Mouse (Mus musculus): Measurements from ENCODE around the gene Cadm3. TPM values are rescaled to one million over a fixed set of nuclear protein-coding genes. Genes with fewer than 3 reads are reported as not detected.

The Cadm3 gene
- polyA plus RNA-seq, 1 experiment from 2014 or later: 1.4 TPM

- ATAC-seq (ENCODE audit: low FRiP score, low TSS enrichment) (no peak), DNase-seq (ENCODE audit: low spot score) (no peak)
- no peaks in the 10 kb centered on the region for H3K36me3 ChIP-seq (ENCODE audit: control insufficient read depth, insufficient read depth, low read length)
- no peak overlapping the region for H3K9ac ChIP-seq (ENCODE audit: low read length)
- H3K4me1 ChIP-seq (replicated peaks; ENCODE audit: control insufficient read depth, insufficient read depth): no peaks in the 10 kb centered on the region
- no peak overlapping the region for H3K4me3 ChIP-seq (ENCODE audit: low read depth, low read length)
- no peaks in the 10 kb centered on the region for H3K9me3 ChIP-seq (ENCODE audit: control insufficient read depth, low read length)
- no peak overlapping the region for H3K4me2 ChIP-seq (replicated peaks; ENCODE audit: low read depth)
- no peak overlapping the region for H3K27ac ChIP-seq (replicated peaks)
- 81% methylated on average over 6 of the region's 6 CpGs for WGBS
- TF ChIP-seq CTCF (IDR thresholded peaks at IDR 0.05; ENCODE audit: low read depth) (no peak), EP300 (optimal IDR thresholded peaks at IDR 0.05) (no peak)
- no peaks in the 10 kb centered on the region for H3K27me3 ChIP-seq (ENCODE audit: control insufficient read depth, insufficient read depth, low read length)
These were observed 4.1 kb upstream of the Cadm3 start for GRCm38 (mm10) chr1:173371586-173371985.

DNA sequence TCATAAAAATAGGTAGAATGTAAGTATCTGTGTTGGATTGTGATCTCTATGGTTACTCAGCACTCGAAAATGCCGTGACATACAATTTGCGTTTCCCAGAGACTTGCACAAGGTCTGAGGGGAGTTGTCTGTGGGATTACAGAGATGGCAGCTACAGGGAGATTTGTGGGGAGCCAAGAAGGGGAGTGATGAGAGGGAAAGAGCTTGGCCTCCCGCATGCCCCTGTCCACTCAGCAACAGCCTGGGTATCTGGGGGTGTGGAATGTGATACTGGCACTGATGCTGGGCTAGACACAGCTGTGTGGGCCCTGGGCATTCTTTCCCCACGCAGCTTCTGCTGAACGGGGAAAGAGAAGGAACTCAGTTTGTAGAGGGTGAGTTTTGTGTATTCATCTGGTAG, 3.0 kb upstream of the Cadm3 start:
- H3K9me3 ChIP-seq (ENCODE audit: control insufficient read depth, low read length): no peaks in the 10 kb centered on the region
- H3K27ac ChIP-seq (replicated peaks): no peak overlapping the region
- WGBS: 72% methylated on average over 6 of the region's 6 CpGs
- no peak for DNase-seq (ENCODE audit: low spot score)
- no peak for ATAC-seq (ENCODE audit: low FRiP score, low TSS enrichment)
- H3K36me3 ChIP-seq (ENCODE audit: control insufficient read depth, insufficient read depth, low read length): no peaks in the 10 kb centered on the region
- no peak overlapping the region for H3K9ac ChIP-seq (ENCODE audit: low read length)
- no peak overlapping the region for H3K4me3 ChIP-seq (ENCODE audit: low read depth, low read length)
- TF ChIP-seq CTCF (IDR thresholded peaks at IDR 0.05; ENCODE audit: low read depth) (no peak), EP300 (optimal IDR thresholded peaks at IDR 0.05) (no peak)
- no peak overlapping the region for H3K4me2 ChIP-seq (replicated peaks; ENCODE audit: low read depth)
- no peaks in the 10 kb centered on the region for H3K27me3 ChIP-seq (ENCODE audit: control insufficient read depth, insufficient read depth, low read length)
- H3K4me1 ChIP-seq (replicated peaks; ENCODE audit: control insufficient read depth, insufficient read depth): no peaks in the 10 kb centered on the region

DNA sequence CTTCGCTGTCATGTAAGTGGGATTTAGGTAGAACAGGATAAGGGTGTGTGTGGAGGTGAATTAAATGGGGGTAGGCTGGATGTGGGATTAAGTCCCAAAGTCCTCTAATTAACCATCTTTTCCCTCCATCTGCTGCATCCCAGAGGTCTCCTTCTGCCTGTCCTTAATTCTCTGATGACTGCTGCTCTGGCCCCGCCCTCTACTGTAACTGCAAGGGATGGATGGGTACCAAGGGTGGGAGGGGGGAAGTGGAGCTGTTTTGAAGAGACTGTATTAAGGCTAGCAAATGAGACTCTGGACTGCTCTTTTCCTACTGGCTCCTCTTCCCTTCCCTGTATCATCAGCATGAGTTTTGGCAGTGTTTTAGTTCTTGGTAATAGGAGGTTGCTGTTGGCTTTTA, 2.1 kb upstream of the Cadm3 start:
- H3K27me3 ChIP-seq (ENCODE audit: control insufficient read depth, insufficient read depth, low read length): no peaks in the 10 kb centered on the region
- no peak overlapping the region for H3K27ac ChIP-seq (replicated peaks)
- H3K4me3 ChIP-seq (ENCODE audit: low read depth, low read length): no peak overlapping the region
- TF ChIP-seq EP300 (optimal IDR thresholded peaks at IDR 0.05): no peak
- no peak for TF ChIP-seq CTCF (IDR thresholded peaks at IDR 0.05; ENCODE audit: low read depth)
- no peaks in the 10 kb centered on the region for H3K4me1 ChIP-seq (replicated peaks; ENCODE audit: control insufficient read depth, insufficient read depth)
- no peak overlapping the region for H3K4me2 ChIP-seq (replicated peaks; ENCODE audit: low read depth)
- H3K9ac ChIP-seq (ENCODE audit: low read length): no peak overlapping the region
- H3K36me3 ChIP-seq (ENCODE audit: control insufficient read depth, insufficient read depth, low read length): no peaks in the 10 kb centered on the region
- H3K9me3 ChIP-seq (ENCODE audit: control insufficient read depth, low read length): no peaks in the 10 kb centered on the region
- DNase-seq (ENCODE audit: low spot score) (no peak), ATAC-seq (ENCODE audit: low FRiP score, low TSS enrichment) (no peak)
- 87% methylated on average over 2 of the region's 2 CpGs for WGBS

- ATAC-seq (ENCODE audit: low FRiP score, low TSS enrichment) (peak; percentile 25; the same call in 1 of the 2 replicates), DNase-seq (ENCODE audit: low spot score) (no peak)
- Histone ChIP-seq H3K4me1 (replicated peaks; ENCODE audit: control insufficient read depth, insufficient read depth) (no peaks in the 10 kb centered on the region), H3K9ac (ENCODE audit: low read length) (peak overlapping the region; percentile 31; the same call in 1 of the 2 replicates), H3K4me3 (ENCODE audit: low read depth, low read length) (peak overlapping the region; percentile 48), H3K27ac (replicated peaks) (no peak overlapping the region), H3K36me3 (ENCODE audit: control insufficient read depth, insufficient read depth, low read length) (no peaks in the 10 kb centered on the region), H3K27me3 (ENCODE audit: control insufficient read depth, insufficient read depth, low read length) (no peaks in the 10 kb centered on the region), H3K4me2 (replicated peaks; ENCODE audit: low read depth) (peak overlapping the region; percentile 70), H3K9me3 (ENCODE audit: control insufficient read depth, low read length) (no peaks in the 10 kb centered on the region)
- under 1% methylated on average over 30 of the region's 31 CpGs for WGBS
- TF ChIP-seq CTCF (IDR thresholded peaks at IDR 0.05; ENCODE audit: low read depth) (no peak), EP300 (optimal IDR thresholded peaks at IDR 0.05) (no peak)
These were observed 667 bp downstream of the Cadm3 start for GRCm38 (mm10) chr1:173366701-173367355.

GRCm38 (mm10) chr1:173365970-173366409, 1.5 kb downstream of the Cadm3 start:
- 0 out of 2 replicates have a peak, but pooled peaks have one; percentile 43 for ATAC-seq (ENCODE audit: low FRiP score, low TSS enrichment)
- 0 out of 2 replicates have a peak overlapping the region, but pooled peaks have one; percentile 48 for H3K4me3 ChIP-seq (ENCODE audit: low read depth, low read length)
- 4% methylated on average over 12 of the region's 13 CpGs for WGBS

GRCm38 (mm10) chr1:173364125-173364800, 3.2 kb downstream of the Cadm3 start:
- Histone ChIP-seq H3K9ac (ENCODE audit: low read length) (no peak overlapping the region), H3K27me3 (ENCODE audit: control insufficient read depth, insufficient read depth, low read length) (no peaks in the 10 kb centered on the region), H3K9me3 (ENCODE audit: control insufficient read depth, low read length) (no peaks in the 10 kb centered on the region), H3K36me3 (ENCODE audit: control insufficient read depth, insufficient read depth, low read length) (no peaks in the 10 kb centered on the region), H3K4me2 (replicated peaks; ENCODE audit: low read depth) (no peak overlapping the region), H3K27ac (replicated peaks) (no peak overlapping the region), H3K4me1 (replicated peaks; ENCODE audit: control insufficient read depth, insufficient read depth) (no peaks in the 10 kb centered on the region), H3K4me3 (ENCODE audit: low read depth, low read length) (no peak overlapping the region)
- WGBS: 87% methylated on average over 4 of the region's 4 CpGs
- ATAC-seq (ENCODE audit: low FRiP score, low TSS enrichment) (no peak), DNase-seq (ENCODE audit: low spot score) (no peak)
- TF ChIP-seq CTCF (IDR thresholded peaks at IDR 0.05; ENCODE audit: low read depth) (no peak), EP300 (optimal IDR thresholded peaks at IDR 0.05) (no peak)

More at GRCm38 (mm10) chr1:173365970-173366409, 1.5 kb downstream of the Cadm3 start:
- Histone ChIP-seq H3K9me3 (ENCODE audit: control insufficient read depth, low read length) (no peaks in the 10 kb centered on the region), H3K4me1 (replicated peaks; ENCODE audit: control insufficient read depth, insufficient read depth) (no peaks in the 10 kb centered on the region), H3K27me3 (ENCODE audit: control insufficient read depth, insufficient read depth, low read length) (no peaks in the 10 kb centered on the region), H3K4me2 (replicated peaks; ENCODE audit: low read depth) (peak overlapping the region; percentile 70; the same call in 1 of the 2 replicates), H3K27ac (replicated peaks) (no peak overlapping the region), H3K9ac (ENCODE audit: low read length) (no peak overlapping the region), H3K36me3 (ENCODE audit: control insufficient read depth, insufficient read depth, low read length) (no peaks in the 10 kb centered on the region)
- no peak for DNase-seq (ENCODE audit: low spot score)
- TF ChIP-seq CTCF (IDR thresholded peaks at IDR 0.05; ENCODE audit: low read depth) (no peak), EP300 (optimal IDR thresholded peaks at IDR 0.05) (no peak)

All from stomach, postnatal 0 days (tissue).